Mouse (Mus musculus): Measurements from ENCODE around the gene Ifngr2. TPM values are rescaled to one million over a fixed set of nuclear protein-coding genes. Genes with fewer than 3 reads are reported as not detected.

The Ifngr2 gene
- polyA plus RNA-seq, 2 experiments from 2014 or later, result 19.8 to 20.6 TPM

DNA sequence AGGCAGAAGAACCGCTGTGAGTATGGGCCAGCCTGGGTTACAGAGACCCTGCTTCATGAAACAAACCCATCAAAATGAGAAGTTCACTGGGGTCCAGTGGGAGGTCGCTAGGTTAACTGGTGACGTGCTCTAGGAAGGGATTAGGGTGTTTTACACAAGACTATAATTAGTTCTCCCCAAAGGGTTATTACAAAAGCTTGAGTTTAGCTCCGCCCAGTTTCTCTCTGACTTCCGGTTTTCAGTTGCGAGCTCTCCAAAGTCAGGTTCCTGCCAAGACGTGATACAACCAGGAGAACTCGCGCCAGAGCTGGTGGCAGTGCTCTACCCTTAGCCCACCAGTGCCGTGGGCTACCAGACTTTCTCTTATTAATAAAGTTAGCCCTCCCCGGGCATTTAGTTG lies 64.4 kb downstream of the Ifngr2 start:
- ATAC-seq, result no peak

GRCm38 (mm10) chr16:91612525-91612924 lies 65.7 kb downstream of the Ifngr2 start:
- no peak for ATAC-seq

- ATAC-seq, result no peak
These were observed 67.7 kb downstream of the Ifngr2 start for GRCm38 (mm10) chr16:91614552-91614951.

Other genes with a start within 250 kb of the Ifngr2 start
- 10 to 100 TPM; 48.1 to 49.2 TPM for gene Ifnar2, start 174.3 kb upstream of the Ifngr2 start, polyA plus RNA-seq (2017; shearing (Covaris generic))
- 1 to 10 TPM in 1 of 2 experiments, not detected in 1; 1.9 TPM for gene Gm21970, start 155.4 kb upstream of the Ifngr2 start, polyA plus RNA-seq (2017; shearing (Covaris generic))
- 100 to 1,000 TPM; 108 to 129 TPM for gene Il10rb, start 140.9 kb upstream of the Ifngr2 start, polyA plus RNA-seq (2017; shearing (Covaris generic))
- 10 to 100 TPM; 87.0 to 90.6 TPM for gene Ifnar1, start 61.8 kb upstream of the Ifngr2 start, polyA plus RNA-seq (2017; shearing (Covaris generic))
- 10 to 100 TPM; 34.6 to 38.3 TPM for gene Tmem50b, start 50.7 kb downstream of the Ifngr2 start, polyA plus RNA-seq (2017; shearing (Covaris generic))
- gene Dnajc28, start 72.0 kb downstream of the Ifngr2 start, polyA plus RNA-seq (2017; shearing (Covaris generic)), result 1 to 10 TPM in 1 of 2 experiments, under 1 TPM in 1; 0.79 to 2.3 TPM
- 10 to 100 TPM; 57.7 to 59.6 TPM for gene Gart, start 99.9 kb downstream of the Ifngr2 start, polyA plus RNA-seq (2017; shearing (Covaris generic))
- gene Son, start 100.4 kb downstream of the Ifngr2 start, polyA plus RNA-seq (2017; shearing (Covaris generic)), result 100 to 1,000 TPM; 119 to 186 TPM
- gene Donson, start 141.7 kb downstream of the Ifngr2 start, polyA plus RNA-seq (2017; shearing (Covaris generic)), result 10 to 100 TPM; 12.0 to 27.2 TPM
- 10 to 100 TPM; 67.0 to 69.8 TPM for gene Cryzl1, start 181.9 kb downstream of the Ifngr2 start, polyA plus RNA-seq (2017; shearing (Covaris generic))
- 1 to 10 TPM; 3.2 to 5.6 TPM for gene Itsn1, start 182.2 kb downstream of the Ifngr2 start, polyA plus RNA-seq (2017; shearing (Covaris generic))

Measured in activated CD4-positive, CD25-positive, alpha-beta regulatory T cell, adult 4 months (primary cell).